Mouse (Mus musculus): ENCODE measurements around the gene Smok2a. TPM values are rescaled to one million over a fixed set of nuclear protein-coding genes. Genes with fewer than 3 reads are reported as not detected.
"Not testable (repeated sequence)": the region's sequence is repeated elsewhere in the genome, so short reads cannot be mapped to it uniquely, and the experiment has no call there.

Gene Smok2a
- polyA plus RNA-seq, 1 experiment from 2014 or later = not detected

DNA sequence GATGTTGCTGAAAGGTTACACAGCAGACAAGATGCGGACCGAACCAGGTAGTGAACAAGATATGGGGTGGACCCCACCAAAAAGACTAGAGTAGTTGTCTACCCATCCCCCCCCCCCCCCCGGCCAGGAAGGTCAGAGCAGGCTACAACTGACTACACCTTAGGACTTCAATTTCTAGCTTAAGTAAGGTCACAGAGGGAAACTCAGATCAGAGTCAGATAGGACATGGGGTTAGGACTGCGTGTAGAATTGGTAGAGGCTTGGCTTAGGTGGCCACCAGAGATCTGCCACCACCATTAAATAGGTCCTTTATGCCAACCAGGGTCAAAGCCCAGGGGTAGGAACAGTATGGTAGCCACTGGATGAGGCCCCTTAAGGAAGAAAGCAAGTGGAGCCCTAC lies 18.5 kb downstream of the Smok2a start:
- H3K27me3 ChIP-seq (ENCODE audit: control insufficient read depth, insufficient read depth, low read length); H3K4me2 ChIP-seq (ENCODE audit: low read depth); H3K4me3 ChIP-seq (ENCODE audit: low read depth, low read length); DNase-seq (ENCODE audit: low spot score); H3K4me1 ChIP-seq (ENCODE audit: control insufficient read depth, insufficient read depth, low read length); H3K36me3 ChIP-seq (ENCODE audit: control insufficient read depth, insufficient read depth, low read length); H3K27ac ChIP-seq (ENCODE audit: low read depth, low read length); H3K9ac ChIP-seq (ENCODE audit: low read length); ATAC-seq (ENCODE audit: insufficient read depth, low FRiP score, low TSS enrichment): not testable (repeated sequence)
- WGBS = 89% methylated on average over 4 of the region's 4 CpGs
- H3K9me3 ChIP-seq (ENCODE audit: control insufficient read depth, low read length) = peaks cover 36% of the 10 kb centered on the region

DNA sequence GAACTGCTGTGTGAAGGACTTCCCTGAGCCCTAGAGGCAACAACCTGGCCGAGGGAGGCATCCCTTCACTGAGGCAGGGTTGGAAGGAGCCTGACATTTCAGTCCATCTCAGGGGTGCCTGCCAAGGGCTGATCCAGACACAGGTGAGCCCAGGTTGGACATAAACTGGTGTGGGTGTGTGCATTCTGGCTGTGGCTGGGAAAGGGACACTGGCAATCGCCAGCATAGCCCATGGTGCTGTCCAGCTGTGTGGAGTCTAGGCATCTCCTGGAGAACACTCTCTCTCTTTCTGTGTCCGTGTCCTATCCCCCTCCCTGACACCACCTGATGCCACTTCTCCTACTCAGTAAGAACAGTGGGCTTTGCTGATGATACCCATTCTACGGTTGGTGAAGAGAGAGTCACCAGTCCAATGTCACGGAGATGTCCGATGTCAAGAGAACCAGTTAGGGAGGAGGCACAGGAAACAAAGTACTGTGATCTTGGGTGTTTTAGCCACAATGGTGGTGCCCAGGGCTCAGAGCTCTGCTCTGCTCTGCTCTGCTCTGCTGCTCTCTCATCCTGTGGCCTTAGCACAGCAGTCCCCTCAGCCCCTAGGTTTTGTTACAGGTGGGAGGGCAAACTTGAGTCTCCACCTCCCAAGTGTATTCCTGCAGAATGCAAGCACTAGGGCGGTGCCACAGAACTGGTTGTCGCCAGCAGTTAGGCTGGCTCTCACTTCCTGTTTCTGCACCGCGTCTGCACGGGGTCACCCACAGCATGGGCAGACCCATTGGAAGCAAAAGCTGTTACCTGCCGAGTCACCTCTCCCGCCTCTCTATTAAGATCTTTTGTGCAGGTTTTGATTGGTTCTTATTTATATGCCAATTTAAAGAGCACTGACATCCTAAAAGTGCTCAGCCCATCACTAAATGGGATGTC lies 20.1 kb downstream of the Smok2a start:
- WGBS = 86% methylated on average over 7 of the region's 13 CpGs
- H3K36me3 ChIP-seq (ENCODE audit: control insufficient read depth, insufficient read depth, low read length); H3K4me3 ChIP-seq (ENCODE audit: low read depth, low read length); H3K27ac ChIP-seq (ENCODE audit: low read depth, low read length); H3K27me3 ChIP-seq (ENCODE audit: control insufficient read depth, insufficient read depth, low read length); DNase-seq (ENCODE audit: low spot score); H3K9ac ChIP-seq (ENCODE audit: low read length); H3K4me2 ChIP-seq (ENCODE audit: low read depth); H3K4me1 ChIP-seq (ENCODE audit: control insufficient read depth, insufficient read depth, low read length): not testable (repeated sequence)
- peaks cover 24% of the 10 kb centered on the region for H3K9me3 ChIP-seq (ENCODE audit: control insufficient read depth, low read length)
- 0 out of 2 replicates have a peak, but pooled peaks have one; percentile 38 for ATAC-seq (ENCODE audit: insufficient read depth, low FRiP score, low TSS enrichment)

DNA sequence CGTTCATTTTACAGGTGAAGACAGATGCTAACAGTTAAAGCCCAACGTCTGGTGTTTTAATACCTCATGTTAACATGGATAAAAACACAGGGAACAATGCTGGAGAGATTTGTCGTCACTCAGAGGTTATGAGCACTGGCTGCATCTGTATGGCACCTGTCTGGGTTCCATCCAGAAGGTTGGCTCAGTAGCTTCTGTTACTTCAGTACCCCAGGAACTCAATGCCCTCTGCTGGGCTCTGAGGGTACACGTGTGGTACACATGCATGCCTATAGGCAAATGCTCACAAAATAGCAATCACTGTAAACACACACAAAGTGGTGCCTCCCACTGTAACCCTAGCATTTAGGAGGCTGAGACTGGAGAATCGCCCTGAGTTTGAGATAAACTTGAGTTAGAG lies 33.8 kb downstream of the Smok2a start:
- not testable (repeated sequence) for H3K4me3 ChIP-seq (ENCODE audit: low read depth, low read length); H3K27ac ChIP-seq (ENCODE audit: low read depth, low read length); H3K27me3 ChIP-seq (ENCODE audit: control insufficient read depth, insufficient read depth, low read length); H3K9me3 ChIP-seq (ENCODE audit: control insufficient read depth, low read length); ATAC-seq (ENCODE audit: insufficient read depth, low FRiP score, low TSS enrichment); H3K9ac ChIP-seq (ENCODE audit: low read length); H3K36me3 ChIP-seq (ENCODE audit: control insufficient read depth, insufficient read depth, low read length); DNase-seq (ENCODE audit: low spot score); H3K4me2 ChIP-seq (ENCODE audit: low read depth); H3K4me1 ChIP-seq (ENCODE audit: control insufficient read depth, insufficient read depth, low read length)
- 81% methylated on average over 1 of the region's 5 CpGs for WGBS

Other genes starting within 250 kb of the Smok2a start
- gene Wtap, start 227.0 kb upstream of the Smok2a start, polyA plus RNA-seq (2014; fragmentation: Nextera tagmentation; extraction: Ambion mirVana) = 137 and 141 TPM in 2 replicates
- gene Sod2, start 214.3 kb upstream of the Smok2a start, polyA plus RNA-seq (2014; fragmentation: Nextera tagmentation; extraction: Ambion mirVana) = 114 and 116 TPM in 2 replicates
- not detected in 2 replicates for gene Gpr31b, start 168.9 kb upstream of the Smok2a start, polyA plus RNA-seq (2014; fragmentation: Nextera tagmentation; extraction: Ambion mirVana)
- 0.16 TPM in 1 of 2 replicates, not detected in the other for gene Tcp10b, start 160.1 kb upstream of the Smok2a start, polyA plus RNA-seq (2014; fragmentation: Nextera tagmentation; extraction: Ambion mirVana)
- not detected in 2 replicates for gene Unc93a, start 89.4 kb upstream of the Smok2a start, polyA plus RNA-seq (2014; fragmentation: Nextera tagmentation; extraction: Ambion mirVana)
- gene Smok2b, start 9.1 kb downstream of the Smok2a start, polyA plus RNA-seq (2014; fragmentation: Nextera tagmentation; extraction: Ambion mirVana) = not detected in 2 replicates
- gene Tcp10c, start 133.4 kb downstream of the Smok2a start, polyA plus RNA-seq (2014; fragmentation: Nextera tagmentation; extraction: Ambion mirVana) = not detected in 2 replicates

Data from neural tube, embryonic 11.5 days (tissue).